ENCODE assay signal across 12 mouse cellular contexts in genomic region chr4:94554955-94555494, GRCm38 (mm10). TPM values are rescaled to one million over a fixed set of nuclear protein-coding genes. Genes with fewer than 3 reads are reported as not detected.
DNase-seq lines count a peak whose midpoint lies in the region; ATAC-seq and TF ChIP-seq lines count a peak whose summit lies in the region.
"Had no signal": no experiment of that assay in that cellular context is flagged by ENCODE, and none has a peak within 500 bp of the region (broad histone marks: within the 10 kb centered on the region; RNA-seq: fewer than 3 reads in every experiment).

No protein-coding gene starts in this region.

- ATAC-seq in heart, embryonic 15.5 days (replicated peaks; ENCODE audit: insufficient number of reproducible peaks, insufficient read depth, low FRiP score, low read depth), result no peak
- no peak for ATAC-seq in G1E (ENCODE audit: extremely low read depth, insufficient number of reproducible peaks, low FRiP score, poor library complexity, severe bottlenecking)
- no peak for ATAC-seq in hindbrain, embryonic 11.5 days (ENCODE audit: low FRiP score)
- no peak for ATAC-seq in midbrain, embryonic 11.5 days (ENCODE audit: low FRiP score)

- no peaks in the 10 kb centered on the region for H3K27me3 ChIP-seq in heart, embryonic 15.5 days
- H3K27me3 ChIP-seq in G1E (ENCODE audit: insufficient read depth, low read length), result no peaks in the 10 kb centered on the region
- H3K27me3 ChIP-seq in hindbrain, embryonic 11.5 days (ENCODE audit: control insufficient read depth, insufficient read depth, low read length), result no peaks in the 10 kb centered on the region
- no peaks in the 10 kb centered on the region for H3K27me3 ChIP-seq in midbrain, embryonic 11.5 days (ENCODE audit: control insufficient read depth, insufficient read depth, low read length)

- 0 out of 2 replicates have a peak, but pooled peaks cover 2% of the 10 kb centered on the region for H3K36me3 ChIP-seq in heart, embryonic 15.5 days
- peaks cover 12% of the 10 kb centered on the region for H3K36me3 ChIP-seq in G1E (replicated peaks)
- no peaks in the 10 kb centered on the region for H3K36me3 ChIP-seq in hindbrain, embryonic 11.5 days (ENCODE audit: control insufficient read depth, insufficient read depth, low read length)
- no peaks in the 10 kb centered on the region for H3K36me3 ChIP-seq in midbrain, embryonic 11.5 days (ENCODE audit: control insufficient read depth, insufficient read depth, low read length)

- no peak overlapping the region for H3K9ac ChIP-seq in heart, embryonic 15.5 days
- H3K9ac ChIP-seq in hindbrain, embryonic 11.5 days (ENCODE audit: low read depth, low read length), result no peak overlapping the region
- H3K9ac ChIP-seq in midbrain, embryonic 11.5 days (ENCODE audit: low read length), result no peak overlapping the region

- DNase-seq in heart, adult 8-10 months (ENCODE audit: low spot score), result no peak
- DNase-seq in G1E (ENCODE audit: low spot score), result peak; percentile 22
- no peak for DNase-seq in hindbrain, embryonic 11.5 days (ENCODE audit: low spot score)
- DNase-seq in midbrain, embryonic 11.5 days (ENCODE audit: low spot score, missing footprints), result no peak
- DNase-seq in retina, embryonic 14.5 days (ENCODE audit: low spot score), result no peak
- DNase-seq in ovary, postnatal 14 days (ENCODE audit: low spot score), result no peak
- DNase-seq in spleen, postnatal 4 days (ENCODE audit: low spot score in 2 of 2), result no peak
- DNase-seq: cerebellum, adult 11 months; gastrocnemius, postnatal 36 days had no signal

- peak overlapping the region; percentile 70 for H3K4me2 ChIP-seq in heart, embryonic 15.5 days
- H3K4me2 ChIP-seq in hindbrain, embryonic 11.5 days (replicated peaks; ENCODE audit: low read depth, low read length), result peak overlapping the region; percentile 45
- peak overlapping the region; percentile 76; the same call in 1 of the 2 replicates for H3K4me2 ChIP-seq in midbrain, embryonic 11.5 days

- H3K27ac ChIP-seq in heart, embryonic 15.5 days, result no peak overlapping the region
- no peak overlapping the region for H3K27ac ChIP-seq in hindbrain, embryonic 11.5 days (ENCODE audit: low read depth, low read length)
- H3K27ac ChIP-seq in midbrain, embryonic 11.5 days (ENCODE audit: low read depth, low read length), result no peak overlapping the region

- peaks cover 7% of the 10 kb centered on the region for H3K4me1 ChIP-seq in heart, embryonic 15.5 days (replicated peaks)
- peaks cover 8% of the 10 kb centered on the region for H3K4me1 ChIP-seq in G1E (ENCODE audit: insufficient read depth, low read depth, low read length)
- H3K4me1 ChIP-seq in hindbrain, embryonic 11.5 days (replicated peaks; ENCODE audit: control insufficient read depth, insufficient read depth, low read length), result no peaks in the 10 kb centered on the region
- H3K4me1 ChIP-seq in midbrain, embryonic 11.5 days (ENCODE audit: control insufficient read depth, insufficient read depth, low read length), result peaks cover 9% of the 10 kb centered on the region

- 90% methylated on average over 5 of the region's 5 CpGs for WGBS in heart, embryonic 15.5 days
- 89% methylated on average over 5 of the region's 5 CpGs for WGBS in hindbrain, embryonic 11.5 days
- 89% methylated on average over 5 of the region's 5 CpGs for WGBS in midbrain, embryonic 11.5 days

- no peaks in the 10 kb centered on the region for H3K9me3 ChIP-seq in heart, embryonic 15.5 days (replicated peaks)
- H3K9me3 ChIP-seq in G1E (replicated peaks), result no peaks in the 10 kb centered on the region
- no peaks in the 10 kb centered on the region for H3K9me3 ChIP-seq in hindbrain, embryonic 11.5 days (ENCODE audit: control insufficient read depth, low read length)
- no peaks in the 10 kb centered on the region for H3K9me3 ChIP-seq in midbrain, embryonic 11.5 days (ENCODE audit: control insufficient read depth, low read length)

- TF ChIP-seq CTCF in G1E (IDR thresholded peaks at IDR 0.05; ENCODE audit: low read depth, low read length), result no peak

- H3K4me3 ChIP-seq in heart, embryonic 15.5 days, result peak overlapping the region; percentile 99; the same call in 1 of the 2 replicates
- H3K4me3 ChIP-seq in G1E (ENCODE audit: low read depth, low read length), result peak overlapping the region; percentile 99
- H3K4me3 ChIP-seq in hindbrain, embryonic 11.5 days (ENCODE audit: low read depth, low read length), result no peak overlapping the region
- peak overlapping the region; percentile 69; the same call in 1 of the 2 replicates for H3K4me3 ChIP-seq in midbrain, embryonic 11.5 days (ENCODE audit: low read depth, low read length)

RNA-seq across cellular contexts. Expression of gene Gm10306, which starts 1.3 kb away (rescaled TPM):
- not detected in 2 replicates for polyA plus RNA-seq in heart, embryonic 15.5 days (2015; fragmentation: Nextera tagmentation; extraction: Ambion mirVana)
- total RNA-seq in heart, adult 8-10 months (2022), result not detected
- not detected in 2 replicates for total RNA-seq in G1E (2014; fragmentation: Nextera tagmentation)
- total RNA-seq in G1E (2017), result 0.81 TPM in 1 of 2 replicates, not detected in the other
- polyA plus RNA-seq in G1E (2012), result not detected in 2 replicates
- polyA plus RNA-seq in hindbrain, embryonic 11.5 days (2014; fragmentation: Nextera tagmentation; extraction: Ambion mirVana), result 0.57 TPM in 1 of 2 replicates, not detected in the other
- polyA plus RNA-seq in midbrain, embryonic 11.5 days (2014; fragmentation: Nextera tagmentation; extraction: Ambion mirVana), result not detected in 2 replicates
- total RNA-seq: gastrocnemius, postnatal 36 days; layer of hippocampus, adult 8-10 months had no signal
- polyA plus RNA-seq: stomach, embryonic 16.5 days had no signal

RNA-seq across cellular contexts. Expression of gene Caap1, which starts 1.6 kb away (rescaled TPM):
- polyA plus RNA-seq in heart, embryonic 15.5 days (2015; fragmentation: Nextera tagmentation; extraction: Ambion mirVana), result 9.5 and 10.0 TPM in 2 replicates
- 1 to 10 TPM; 3.4 to 4.4 (median 3.8) TPM for total RNA-seq in heart, adult 8-10 months (2022)
- 44.6 and 47.1 TPM in 2 replicates for total RNA-seq in G1E (2014; fragmentation: Nextera tagmentation)
- 43.6 and 44.4 TPM in 2 replicates for total RNA-seq in G1E (2017)
- polyA plus RNA-seq in G1E (2012), result 4.7 and 5.2 TPM in 2 replicates
- 30.4 and 32.4 TPM in 2 replicates for polyA plus RNA-seq in hindbrain, embryonic 11.5 days (2014; fragmentation: Nextera tagmentation; extraction: Ambion mirVana)
- polyA plus RNA-seq in midbrain, embryonic 11.5 days (2014; fragmentation: Nextera tagmentation; extraction: Ambion mirVana), result 31.8 and 32.0 TPM in 2 replicates

RNA-seq across cellular contexts. Expression of gene Plaa, which starts 48.0 kb away (rescaled TPM):
- 48.3 and 49.5 TPM in 2 replicates for polyA plus RNA-seq in heart, embryonic 15.5 days (2015; fragmentation: Nextera tagmentation; extraction: Ambion mirVana)
- total RNA-seq in heart, adult 8-10 months (2022), result 10 to 100 TPM; 39.0 to 48.5 (median 46.0) TPM
- total RNA-seq in G1E (2014; fragmentation: Nextera tagmentation), result 98.8 and 109 TPM in 2 replicates
- 114 and 117 TPM in 2 replicates for total RNA-seq in G1E (2017)
- 62.9 and 77.6 TPM in 2 replicates for polyA plus RNA-seq in G1E (2012)
- 96.4 and 97.7 TPM in 2 replicates for polyA plus RNA-seq in hindbrain, embryonic 11.5 days (2014; fragmentation: Nextera tagmentation; extraction: Ambion mirVana)
- 88.8 and 97.0 TPM in 2 replicates for polyA plus RNA-seq in midbrain, embryonic 11.5 days (2014; fragmentation: Nextera tagmentation; extraction: Ambion mirVana)

RNA-seq across cellular contexts. Expression of gene Ift74, which starts 59.3 kb away (rescaled TPM):
- polyA plus RNA-seq in heart, embryonic 15.5 days (2015; fragmentation: Nextera tagmentation; extraction: Ambion mirVana), result 12.3 and 13.9 TPM in 2 replicates
- total RNA-seq in heart, adult 8-10 months (2022), result 1 to 10 TPM; 4.5 to 5.8 (median 4.9) TPM
- 10.5 and 17.6 TPM in 2 replicates for total RNA-seq in G1E (2014; fragmentation: Nextera tagmentation)
- total RNA-seq in G1E (2017), result 16.8 and 17.7 TPM in 2 replicates
- 1.4 and 1.8 TPM in 2 replicates for polyA plus RNA-seq in G1E (2012)
- 59.4 and 62.3 TPM in 2 replicates for polyA plus RNA-seq in hindbrain, embryonic 11.5 days (2014; fragmentation: Nextera tagmentation; extraction: Ambion mirVana)
- 77.7 and 89.6 TPM in 2 replicates for polyA plus RNA-seq in midbrain, embryonic 11.5 days (2014; fragmentation: Nextera tagmentation; extraction: Ambion mirVana)
